Mouse (Mus musculus) erythroblast, adult 5-6 weeks (primary cell): ENCODE results near the gene N4bp3. TPM values are rescaled to one million over a fixed set of nuclear protein-coding genes. Genes with fewer than 3 reads are reported as not detected.
"Not testable (repeated sequence)": the region's sequence is repeated elsewhere in the genome, so short reads cannot be mapped to it uniquely, and the experiment has no call there.

Source experiments
- ATAC-seq: replicated peaks from 2 replicates; pipeline ENCODE4 v1.8.0; 2016; ENCODE audit warnings: moderate number of reproducible peaks, mild to moderate bottlenecking, moderate TSS enrichment, inconsistent platforms; ENCODE audit not compliant: poor library complexity, low FRiP score, severe bottlenecking
- total RNA-seq, 2 experiments: library from RNA; stranded (forward) in 1 of 2; stranded (reverse) in 1 of 2; fragments of 150-400 nt in 1 of 2; fragments of 200-764, 138-1000 nt in 1 of 2; gene quantifications; 2 replicates each; pipeline versions ENCODE4 v1.2.3 to v1.2.4; 2015 to 2017; ENCODE audit warnings: low replicate concordance in 2 of 2

The N4bp3 gene
- total RNA-seq, 2 experiments from 2014 or later: not detected

- ATAC-seq: no peak
These were observed 15.5 kb downstream of the N4bp3 start for GRCm38 (mm10) chr11:51635127-51635524.

GRCm38 (mm10) chr11:51633721-51634120 is 16.9 kb downstream of the N4bp3 start:
- ATAC-seq: no peak

- not testable (repeated sequence) for ATAC-seq
These were observed 17.4 kb downstream of the N4bp3 start for GRCm38 (mm10) chr11:51633200-51633599.

- ATAC-seq: no peak
These were observed 18.4 kb downstream of the N4bp3 start for GRCm38 (mm10) chr11:51632130-51632753.

- no peak for ATAC-seq
These were observed 20.9 kb downstream of the N4bp3 start for GRCm38 (mm10) chr11:51629651-51630314.

GRCm38 (mm10) chr11:51627907-51628306 is 22.7 kb downstream of the N4bp3 start:
- no peak for ATAC-seq

- no peak for ATAC-seq
These were observed 23.2 kb downstream of the N4bp3 start for GRCm38 (mm10) chr11:51627425-51627824.

GRCm38 (mm10) chr11:51625187-51625820 is 25.3 kb downstream of the N4bp3 start:
- ATAC-seq: peak; percentile 65

- no peak for ATAC-seq
These were observed 27.6 kb downstream of the N4bp3 start for GRCm38 (mm10) chr11:51622971-51623491.

- no peak for ATAC-seq
These were observed 28.9 kb downstream of the N4bp3 start for GRCm38 (mm10) chr11:51621776-51622175.

- ATAC-seq: no peak
These were observed 30.6 kb downstream of the N4bp3 start for GRCm38 (mm10) chr11:51620084-51620483.

- peak; percentile 77 for ATAC-seq
These were observed 31.1 kb downstream of the N4bp3 start, which contains the start of gene Nhp2 for GRCm38 (mm10) chr11:51619409-51620060. Gene Nhp2, plus strand, starts transcription at chr11:51619735.

- no peak for ATAC-seq
These were observed 31.7 kb downstream of the N4bp3 start for GRCm38 (mm10) chr11:51618894-51619408.

- peak; percentile 54; the same call in 1 of the 2 replicates for ATAC-seq
These were observed 32.9 kb downstream of the N4bp3 start for GRCm38 (mm10) chr11:51617693-51618092.

GRCm38 (mm10) chr11:51616113-51616512 is 34.5 kb downstream of the N4bp3 start:
- not testable (repeated sequence) for ATAC-seq

GRCm38 (mm10) chr11:51615601-51616000 is 35.0 kb downstream of the N4bp3 start:
- peak; percentile 89 for ATAC-seq

GRCm38 (mm10) chr11:51615129-51615528 is 35.5 kb downstream of the N4bp3 start:
- no peak for ATAC-seq

- ATAC-seq: no peak
These were observed 36.4 kb downstream of the N4bp3 start for GRCm38 (mm10) chr11:51614256-51614655.

GRCm38 (mm10) chr11:51609940-51610339 is 40.7 kb downstream of the N4bp3 start:
- not testable (repeated sequence) for ATAC-seq
